Mouse (Mus musculus) liver, embryonic 16.5 days (tissue): ENCODE data around the gene Afdn. TPM values are rescaled to one million over a fixed set of nuclear protein-coding genes. Genes with fewer than 3 reads are reported as not detected.

Source experiments
- ATAC-seq: fragments of 200-750 bp; cut with Nextera tagmentation; 2 replicates; pipeline ENCODE4 v1.8.0; 2017; ENCODE audit warnings: low read depth, mild to moderate bottlenecking, moderate number of reproducible peaks, moderate library complexity
- H3K27ac ChIP-seq: fragments of 300-500 bp; sonication (generic); 2 replicates; pipeline ENCODE4 v1.5.1; 2014; ENCODE audit warnings: mild to moderate bottlenecking, low read length
- H3K27me3 ChIP-seq: fragments of 300-500 bp; sonication (generic); 2 replicates; pipeline ENCODE4 v1.6.1; 2014; ENCODE audit warnings: low read depth, low read length, mixed read lengths; ENCODE audit not compliant: control insufficient read depth, insufficient read depth
- H3K36me3 ChIP-seq: fragments of 300-500 bp; sonication (generic); 2 replicates; pipeline ENCODE4 v1.6.1; 2014; ENCODE audit warnings: mild to moderate bottlenecking; ENCODE audit not compliant: control insufficient read depth, insufficient read depth
- H3K4me1 ChIP-seq: fragments of 300-500 bp; sonication (generic); 2 replicates; pipeline ENCODE4 v1.6.1; 2014; ENCODE audit warnings: low read depth, low read length, mixed read lengths; ENCODE audit not compliant: control insufficient read depth
- H3K4me2 ChIP-seq: fragments of 300-500 bp; sonication (generic); 2 replicates; pipeline ENCODE4 v1.6.1; 2014; ENCODE audit warnings: low read depth, low read length, mixed read lengths
- H3K4me3 ChIP-seq: fragments of 300-500 bp; sonication (generic); 2 replicates; pipeline ENCODE4 v1.5.1; 2014; ENCODE audit warnings: low read depth, mild to moderate bottlenecking, low read length
- H3K9ac ChIP-seq: fragments of 300-500 bp; sonication (generic); 2 replicates; pipeline ENCODE4 v1.6.1; 2014; ENCODE audit warnings: low read depth, low read length
- H3K9me3 ChIP-seq: fragments of 300-500 bp; sonication (generic); replicated peaks from 2 replicates; pipeline ENCODE4 v1.6.1; 2016; ENCODE audit warnings: low read length; ENCODE audit not compliant: control insufficient read depth
- WGBS: fragments of 180-500 bp; shearing (Covaris S2); extraction: QIAGEN DNeasy Blood & Tissue Kit; methylation state at CpG from one replicate; pipeline ENCODE4 v1.1.7; 2014; ENCODE audit not compliant: insufficient replicate concordance; 5-methylcytosine and 5-hydroxymethylcytosine counted together
- polyA plus RNA-seq: library from polyadenylated mRNA; unstranded; fragments of >200 nt; fragmentation: Nextera tagmentation; extraction: Ambion mirVana; gene quantifications from 2 replicates; pipeline ENCODE4 v1.2.1, GENCODE M21; 2015

Gene Afdn
- polyA plus RNA-seq, 1 experiment from 2014 or later = 8.6 TPM

- H3K9me3 ChIP-seq = no peaks in the 10 kb centered on the region
- ATAC-seq = no peak
- no peaks in the 10 kb centered on the region for H3K36me3 ChIP-seq
- H3K27ac ChIP-seq = no peak overlapping the region
- H3K4me2 ChIP-seq = no peak overlapping the region
- no peak overlapping the region for H3K9ac ChIP-seq
- H3K4me3 ChIP-seq = no peak overlapping the region
- no peaks in the 10 kb centered on the region for H3K4me1 ChIP-seq
- 62% methylated on average over 5 of the region's 5 CpGs for WGBS
- H3K27me3 ChIP-seq = no peaks in the 10 kb centered on the region
These were observed 96.2 kb downstream of the Afdn start for GRCm38 (mm10) chr17:13856429-13857090.

DNA sequence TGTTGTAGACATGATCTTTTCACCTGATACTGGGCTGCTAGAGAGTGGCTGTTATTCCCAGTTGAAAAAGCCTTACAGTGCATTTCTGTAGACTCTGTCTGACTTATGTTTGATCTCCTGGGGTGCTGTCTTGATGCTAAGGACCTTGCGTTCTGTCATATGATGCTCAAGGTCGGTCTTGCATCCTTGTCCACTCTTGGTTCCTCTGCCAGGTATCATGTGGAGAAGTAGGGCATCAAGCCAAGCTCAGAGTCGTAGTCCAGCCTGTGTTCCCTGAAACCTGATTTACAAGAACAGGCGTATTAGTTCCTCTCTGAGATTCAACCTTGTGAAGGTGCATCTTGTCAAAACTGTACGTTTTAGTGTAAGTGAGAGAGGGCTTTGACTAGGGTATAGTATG lies 105.0 kb downstream of the Afdn start:
- Histone ChIP-seq H3K9me3 (no peaks in the 10 kb centered on the region), H3K36me3 (no peaks in the 10 kb centered on the region), H3K27me3 (no peaks in the 10 kb centered on the region), H3K4me3 (no peak overlapping the region), H3K4me2 (no peak overlapping the region), H3K4me1 (no peaks in the 10 kb centered on the region), H3K9ac (no peak overlapping the region), H3K27ac (no peak overlapping the region)
- whole genome bisulfite sequencing = 68% methylated on average over 5 of the region's 5 CpGs
- ATAC-seq = no peak

DNA sequence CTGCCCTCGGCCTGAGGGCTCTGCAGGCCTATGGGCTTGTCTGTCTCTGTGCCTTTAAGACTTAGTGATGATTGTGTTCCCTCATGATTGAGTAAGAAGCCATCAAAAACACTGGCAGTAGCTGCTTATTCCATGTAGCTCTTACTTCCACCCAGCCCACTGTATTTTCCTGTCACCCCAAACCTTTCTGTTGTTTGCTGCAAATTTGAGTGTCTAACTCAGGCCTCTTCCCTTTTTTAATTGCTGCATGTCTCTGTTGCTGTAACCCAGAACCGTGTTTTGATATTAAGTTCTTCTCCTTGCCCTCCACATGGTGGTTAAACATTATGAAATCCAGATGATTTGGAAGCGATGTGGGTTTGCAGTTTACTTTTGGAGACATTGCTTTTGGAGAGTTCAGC lies 106.6 kb downstream of the Afdn start:
- Histone ChIP-seq H3K27ac (0 out of 2 replicates have a peak overlapping the region, but pooled peaks have one; percentile 3), H3K9me3 (no peaks in the 10 kb centered on the region), H3K4me3 (no peak overlapping the region), H3K9ac (no peak overlapping the region), H3K36me3 (no peaks in the 10 kb centered on the region), H3K4me1 (no peaks in the 10 kb centered on the region), H3K4me2 (peak overlapping the region; percentile 37), H3K27me3 (no peaks in the 10 kb centered on the region)
- ATAC-seq = no peak
- 42% methylated on average over 3 of the region's 3 CpGs for WGBS

DNA sequence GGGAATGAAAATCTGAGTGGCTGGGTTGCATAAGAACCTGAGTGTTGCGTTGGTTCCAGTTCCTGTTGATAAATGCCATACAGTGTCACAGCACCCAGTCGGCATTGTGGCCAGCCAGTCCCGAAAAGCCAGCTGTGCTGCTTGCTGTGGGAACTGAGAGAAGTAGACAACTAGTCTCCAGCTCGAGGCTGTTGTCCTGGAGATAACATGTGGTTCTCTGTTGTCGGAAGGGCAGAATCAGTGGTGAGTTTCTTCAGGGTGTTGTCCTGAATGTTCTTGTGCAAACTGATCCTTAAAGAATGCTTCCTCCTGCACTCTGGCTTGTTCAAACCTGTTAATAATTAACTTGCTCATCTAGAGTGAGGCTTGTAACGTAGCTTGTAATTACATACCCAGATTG lies 107.1 kb downstream of the Afdn start:
- no peaks in the 10 kb centered on the region for H3K4me1 ChIP-seq
- H3K9ac ChIP-seq = no peak overlapping the region
- no peaks in the 10 kb centered on the region for H3K36me3 ChIP-seq
- H3K27ac ChIP-seq = peak overlapping the region; percentile 12; the same call in 1 of the 2 replicates
- H3K27me3 ChIP-seq = no peaks in the 10 kb centered on the region
- no peaks in the 10 kb centered on the region for H3K9me3 ChIP-seq
- peak overlapping the region; percentile 37 for H3K4me2 ChIP-seq
- WGBS = 40% methylated on average over 6 of the region's 6 CpGs
- ATAC-seq = peak; percentile 43; the same call in 1 of the 2 replicates
- no peak overlapping the region for H3K4me3 ChIP-seq

DNA sequence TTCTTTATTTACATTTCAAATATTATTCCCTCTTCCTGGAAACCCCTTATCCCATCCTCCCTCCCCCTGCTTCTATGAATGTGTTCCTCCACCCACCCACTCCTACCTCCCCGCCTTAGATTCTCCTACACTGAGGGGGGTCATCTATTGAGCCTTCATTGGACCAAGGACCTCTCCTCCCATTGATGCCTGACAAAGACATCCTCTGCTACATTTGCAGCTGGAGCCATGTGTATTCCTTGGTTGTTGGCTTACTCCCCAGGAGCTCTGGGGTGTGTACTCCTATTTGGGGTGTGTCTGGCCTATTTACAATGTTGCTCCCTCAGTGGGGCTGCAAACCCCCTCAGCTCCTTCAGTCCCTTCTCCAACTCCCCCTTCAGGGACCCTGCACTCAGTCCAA lies 109.9 kb downstream of the Afdn start:
- no peaks in the 10 kb centered on the region for H3K4me1 ChIP-seq
- no peak overlapping the region for H3K4me2 ChIP-seq
- no peak overlapping the region for H3K27ac ChIP-seq
- no peak overlapping the region for H3K4me3 ChIP-seq
- H3K36me3 ChIP-seq = no peaks in the 10 kb centered on the region
- H3K27me3 ChIP-seq = no peaks in the 10 kb centered on the region
- H3K9me3 ChIP-seq = no peaks in the 10 kb centered on the region
- no peak overlapping the region for H3K9ac ChIP-seq
- 50% methylated on average over 1 of the region's 1 CpGs for WGBS
- ATAC-seq = no peak

DNA sequence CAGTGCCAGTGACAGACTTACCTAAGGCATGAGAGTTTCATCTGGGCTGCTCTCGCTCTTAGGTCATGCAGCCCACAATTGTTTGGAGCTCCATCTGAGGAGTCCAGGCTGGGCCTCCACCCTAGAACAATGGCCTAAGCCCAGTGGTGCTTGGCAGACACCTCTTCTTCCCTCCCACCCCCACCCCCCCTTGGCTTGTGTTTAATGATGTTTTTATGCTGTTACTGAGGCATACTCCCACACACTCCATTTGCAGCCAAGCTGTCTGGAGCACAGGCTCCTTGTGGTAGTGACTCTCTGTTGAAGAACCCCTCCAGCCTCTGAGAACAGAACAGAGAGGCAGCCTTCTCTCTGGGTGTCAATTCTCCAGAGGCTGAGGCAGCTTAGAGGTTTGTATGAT lies 113.9 kb downstream of the Afdn start:
- no peaks in the 10 kb centered on the region for H3K27me3 ChIP-seq
- H3K36me3 ChIP-seq = no peaks in the 10 kb centered on the region
- no peak overlapping the region for H3K27ac ChIP-seq
- H3K4me3 ChIP-seq = no peak overlapping the region
- 69% methylated on average over 1 of the region's 1 CpGs for WGBS
- no peak for ATAC-seq
- no peaks in the 10 kb centered on the region for H3K9me3 ChIP-seq
- no peak overlapping the region for H3K9ac ChIP-seq
- no peak overlapping the region for H3K4me2 ChIP-seq
- H3K4me1 ChIP-seq = no peaks in the 10 kb centered on the region

DNA sequence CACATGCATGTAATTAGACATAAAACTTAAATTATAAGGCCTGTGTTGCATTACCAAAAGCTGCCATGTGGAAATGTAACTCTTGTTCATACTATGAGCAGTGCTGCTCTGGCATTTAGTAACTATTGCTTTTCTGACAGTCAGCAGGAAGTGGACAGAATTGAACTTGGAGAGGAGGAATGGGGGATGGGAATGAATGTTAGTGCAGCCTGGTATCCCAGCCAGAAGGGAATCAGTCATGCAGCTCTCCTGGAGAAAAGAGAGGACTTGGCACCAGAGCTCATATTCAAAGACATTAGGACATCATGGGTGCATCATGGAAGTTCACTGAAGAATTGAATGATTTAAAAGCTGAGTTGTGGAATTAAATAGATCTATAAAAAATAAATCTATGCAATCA lies 117.1 kb downstream of the Afdn start:
- H3K4me2 ChIP-seq = no peak overlapping the region
- no peaks in the 10 kb centered on the region for H3K36me3 ChIP-seq
- ATAC-seq = no peak
- no peaks in the 10 kb centered on the region for H3K27me3 ChIP-seq
- no peaks in the 10 kb centered on the region for H3K9me3 ChIP-seq
- H3K4me1 ChIP-seq = no peaks in the 10 kb centered on the region
- H3K9ac ChIP-seq = no peak overlapping the region
- no peak overlapping the region for H3K4me3 ChIP-seq
- no peak overlapping the region for H3K27ac ChIP-seq

- H3K4me1 ChIP-seq = no peaks in the 10 kb centered on the region
- no peak overlapping the region for H3K4me2 ChIP-seq
- ATAC-seq = no peak
- no peak overlapping the region for H3K4me3 ChIP-seq
- H3K27ac ChIP-seq = no peak overlapping the region
- no peaks in the 10 kb centered on the region for H3K36me3 ChIP-seq
- H3K9me3 ChIP-seq = no peaks in the 10 kb centered on the region
- H3K9ac ChIP-seq = no peak overlapping the region
- no peaks in the 10 kb centered on the region for H3K27me3 ChIP-seq
- WGBS = 53% methylated on average over 1 of the region's 1 CpGs
These were observed 119.4 kb downstream of the Afdn start for GRCm38 (mm10) chr17:13879731-13880130.

GRCm38 (mm10) chr17:13883540-13883939 lies 123.2 kb downstream of the Afdn start:
- Histone ChIP-seq H3K27me3 (no peaks in the 10 kb centered on the region), H3K36me3 (no peaks in the 10 kb centered on the region), H3K4me2 (no peak overlapping the region), H3K4me3 (no peak overlapping the region), H3K27ac (no peak overlapping the region), H3K9ac (no peak overlapping the region), H3K4me1 (no peaks in the 10 kb centered on the region), H3K9me3 (no peaks in the 10 kb centered on the region)
- no peak for ATAC-seq
- whole genome bisulfite sequencing = 58% methylated on average over 5 of the region's 5 CpGs
